Mouse (Mus musculus): ENCODE data around the gene Arvcf.

DNA sequence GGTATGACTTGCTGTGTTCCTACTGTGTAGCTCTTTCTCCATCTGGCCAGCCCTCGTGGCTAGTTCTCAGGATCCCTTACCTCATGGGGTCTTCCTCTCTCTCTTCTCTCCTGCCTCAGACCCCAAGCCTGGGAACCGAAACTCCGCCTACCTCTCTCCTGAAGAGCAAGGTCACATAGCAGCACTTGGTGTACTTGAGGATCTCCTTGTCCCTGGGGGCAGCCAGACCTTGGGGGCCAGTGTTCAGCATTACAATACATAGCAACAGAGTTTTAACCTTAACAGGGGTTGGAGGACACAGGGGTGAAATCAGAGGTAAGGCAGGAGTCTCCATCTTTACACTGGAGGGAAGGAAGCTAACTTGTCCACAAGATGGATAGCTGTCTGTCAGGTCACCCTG lies 39.0 kb downstream of the Arvcf start:
- TF ChIP-seq CTCF (IDR thresholded peaks at IDR 0.05; ENCODE audit: borderline replicate concordance, control insufficient read depth, extremely low read depth, insufficient read depth, low read length, poor library complexity) (no peak), POLR2A (IDR thresholded peaks at IDR 0.05; ENCODE audit: control insufficient read depth, extremely low read depth, insufficient read depth, low read length, poor library complexity) (no peak)
